Mouse (Mus musculus) 416B (cell line): ENCODE results near the gene Grid2.

ENCODE experiments used
- DNase-seq: peaks from one replicate; pipeline ENCODE4 v3.0.0; 2011; ENCODE audit warnings: low read depth

Grid2 gene

GRCm38 (mm10) chr6:64605753-64606152 is 1350.1 kb downstream of the Grid2 start:
- DNase-seq = no peak

GRCm38 (mm10) chr6:64607041-64607440 is 1351.4 kb downstream of the Grid2 start:
- DNase-seq = no peak

- DNase-seq = peak; percentile 11
These were observed 1352.3 kb downstream of the Grid2 start for GRCm38 (mm10) chr6:64607942-64608341.

GRCm38 (mm10) chr6:64616843-64617242 is 1361.2 kb downstream of the Grid2 start:
- no peak for DNase-seq

- DNase-seq = no peak
These were observed 1361.9 kb downstream of the Grid2 start for GRCm38 (mm10) chr6:64617417-64618135.

- no peak for DNase-seq
These were observed 1367.7 kb downstream of the Grid2 start for GRCm38 (mm10) chr6:64623404-64623803.

- DNase-seq = no peak
These were observed 1392.0 kb downstream of the Grid2 start for GRCm38 (mm10) chr6:64647661-64648060.

GRCm38 (mm10) chr6:64648196-64648595 is 1392.5 kb downstream of the Grid2 start:
- DNase-seq = no peak

GRCm38 (mm10) chr6:64649296-64650226 is 1393.9 kb downstream of the Grid2 start:
- peak; percentile 74 for DNase-seq

- no peak for DNase-seq
These were observed 1395.1 kb downstream of the Grid2 start for GRCm38 (mm10) chr6:64650765-64651164.

GRCm38 (mm10) chr6:64671010-64671409 is 1415.3 kb downstream of the Grid2 start:
- no peak for DNase-seq

GRCm38 (mm10) chr6:64678815-64679214 is 1423.1 kb downstream of the Grid2 start:
- no peak for DNase-seq

GRCm38 (mm10) chr6:64683974-64684373 is 1428.3 kb downstream of the Grid2 start:
- peak; percentile 35 for DNase-seq

- peak; percentile 56 for DNase-seq
These were observed 1429.3 kb downstream of the Grid2 start for GRCm38 (mm10) chr6:64684973-64685372.

GRCm38 (mm10) chr6:64688181-64688944 is 1432.7 kb downstream of the Grid2 start:
- DNase-seq = no peak

- DNase-seq = no peak
These were observed 1439.0 kb downstream of the Grid2 start for GRCm38 (mm10) chr6:64694688-64695087.

- DNase-seq = no peak
These were observed 1448.0 kb downstream of the Grid2 start for GRCm38 (mm10) chr6:64703659-64704058.

- DNase-seq = no peak
These were observed 1472.2 kb downstream of the Grid2 start for GRCm38 (mm10) chr6:64727751-64728403.

GRCm38 (mm10) chr6:64728499-64729198 is 1473.0 kb downstream of the Grid2 start, which contains the start of gene Atoh1:
TSS of gene Atoh1 (plus strand) at chr6:64729125.
- no peak for DNase-seq

- no peak for DNase-seq
These were observed 1473.7 kb downstream of the Grid2 start for GRCm38 (mm10) chr6:64729231-64730011.
